ENCODE assay signal across 10 mouse cellular contexts in the genomic region with DNA sequence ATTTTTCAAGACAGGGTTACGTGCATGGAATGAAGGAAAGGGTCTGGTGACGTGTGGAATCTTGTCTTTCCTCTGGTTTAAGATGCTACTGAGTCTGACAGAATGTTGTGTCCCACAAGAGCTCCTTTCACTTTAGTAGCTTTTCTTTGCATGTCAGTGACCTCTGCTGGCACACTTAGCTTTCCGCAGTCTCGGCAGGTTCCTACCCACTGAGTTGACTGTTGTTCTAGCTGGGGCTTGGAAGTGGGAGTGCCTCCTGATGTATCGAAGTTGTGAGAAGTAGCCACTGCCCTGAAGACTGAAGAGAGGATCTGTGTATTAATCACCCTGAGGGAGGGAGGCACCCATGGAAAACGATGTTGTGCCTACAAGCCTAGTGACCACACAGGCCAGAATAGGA. TPM values are rescaled to one million over a fixed set of nuclear protein-coding genes. Genes with fewer than 3 reads are reported as not detected.
A peak's percentile ranks its signal among the peaks of the same experiment; 100 is the strongest.
DNase-seq lines count a peak whose midpoint lies in the region; ATAC-seq and TF ChIP-seq lines count a peak whose summit lies in the region.
"Had no signal": no experiment of that assay in that cellular context is flagged by ENCODE, and none has a peak within 500 bp of the region (broad histone marks: within the 10 kb centered on the region; RNA-seq: fewer than 3 reads in every experiment).

No protein-coding gene starts in this region.

- 39% methylated on average over 6 of the region's 6 CpGs for WGBS in midbrain, embryonic 14.5 days
- 39% methylated on average over 6 of the region's 6 CpGs for WGBS in midbrain, embryonic 11.5 days
- WGBS in lung, adult 2 months, result 22% methylated on average over 6 of the region's 6 CpGs

- no peak for TF ChIP-seq POLR2A in lung, adult 2 months (IDR thresholded peaks at IDR 0.05; ENCODE audit: borderline replicate concordance, extremely low read depth, low read depth, low read length)

- no peak overlapping the region for H3K9ac ChIP-seq in midbrain, embryonic 14.5 days (replicated peaks; ENCODE audit: low read length)
- H3K9ac ChIP-seq in midbrain, embryonic 11.5 days (ENCODE audit: low read length), result no peak overlapping the region

- peak; percentile 6 to 23 for DNase-seq in frontal cortex, postnatal 14 days (ENCODE audit: low spot score in 2 of 2)
- DNase-seq in midbrain, embryonic 14.5 days, result peak; percentile 1
- no peak for DNase-seq in midbrain, embryonic 11.5 days (ENCODE audit: low spot score, missing footprints)
- DNase-seq in cerebellum, adult 18-20 months, result peak; percentile 12 to 27
- DNase-seq in lung, adult 2 months, result peak; percentile 31
- no peak for DNase-seq in MN1 (ENCODE audit: low spot score)
- no peak for DNase-seq in neural tube, embryonic 10.5 days (ENCODE audit: extremely low spot score, low spot score)

- no peaks in the 10 kb centered on the region for H3K36me3 ChIP-seq in midbrain, embryonic 14.5 days (ENCODE audit: control insufficient read depth, insufficient read depth, low read length)
- H3K36me3 ChIP-seq in midbrain, embryonic 11.5 days (ENCODE audit: control insufficient read depth, insufficient read depth, low read length), result no peaks in the 10 kb centered on the region

- H3K4me1 ChIP-seq in midbrain, embryonic 14.5 days (ENCODE audit: control insufficient read depth, insufficient read depth, low read length), result no peaks in the 10 kb centered on the region
- no peaks in the 10 kb centered on the region for H3K4me1 ChIP-seq in midbrain, embryonic 11.5 days (ENCODE audit: control insufficient read depth, insufficient read depth, low read length)
- H3K4me1 ChIP-seq in lung, adult 2 months (ENCODE audit: control insufficient read depth, insufficient read depth, low read length), result no peaks in the 10 kb centered on the region

- TF ChIP-seq CTCF in lung, adult 2 months (IDR thresholded peaks at IDR 0.05; ENCODE audit: insufficient read depth, low read length), result peak; percentile 46; the same call in 1 of the 2 replicates

- H3K4me3 ChIP-seq in midbrain, embryonic 14.5 days (replicated peaks; ENCODE audit: low read depth, low read length), result no peak overlapping the region
- no peak overlapping the region for H3K4me3 ChIP-seq in midbrain, embryonic 11.5 days (ENCODE audit: low read depth, low read length)
- H3K4me3 ChIP-seq in lung, adult 2 months (replicated peaks; ENCODE audit: extremely low read depth, low read depth, low read length), result no peak overlapping the region

- H3K27ac ChIP-seq in midbrain, embryonic 14.5 days (replicated peaks; ENCODE audit: low read depth, low read length), result no peak overlapping the region
- no peak overlapping the region for H3K27ac ChIP-seq in midbrain, embryonic 11.5 days (ENCODE audit: low read depth, low read length)

- H3K27me3 ChIP-seq in midbrain, embryonic 14.5 days (ENCODE audit: control insufficient read depth, insufficient read depth, low read length), result no peaks in the 10 kb centered on the region
- no peaks in the 10 kb centered on the region for H3K27me3 ChIP-seq in midbrain, embryonic 11.5 days (ENCODE audit: control insufficient read depth, insufficient read depth, low read length)

- H3K9me3 ChIP-seq in midbrain, embryonic 14.5 days (ENCODE audit: control insufficient read depth, low read length), result no peaks in the 10 kb centered on the region
- H3K9me3 ChIP-seq in midbrain, embryonic 11.5 days (ENCODE audit: control insufficient read depth, low read length), result no peaks in the 10 kb centered on the region

- no peak overlapping the region for H3K4me2 ChIP-seq in midbrain, embryonic 14.5 days (ENCODE audit: low read length)
- H3K4me2 ChIP-seq in midbrain, embryonic 11.5 days, result no peak overlapping the region

- no peak for ATAC-seq in frontal cortex, adult (ENCODE audit: low TSS enrichment)
- no peak for ATAC-seq in midbrain, embryonic 14.5 days (ENCODE audit: low FRiP score, low TSS enrichment)
- ATAC-seq in midbrain, embryonic 11.5 days (ENCODE audit: low FRiP score), result no peak

RNA-seq across cellular contexts. Expression of gene Gjc3, which starts 11.7 kb away (rescaled TPM):
- 0.13 and 0.43 TPM in 2 replicates for polyA plus RNA-seq in midbrain, embryonic 14.5 days (2014; fragmentation: Nextera tagmentation; extraction: Ambion mirVana)
- polyA plus RNA-seq in midbrain, embryonic 11.5 days (2014; fragmentation: Nextera tagmentation; extraction: Ambion mirVana), result not detected in 2 replicates
- polyA plus RNA-seq in lung, adult 2 months (2012; rRNA removed), result 0.03 and 0.33 TPM in 2 replicates

RNA-seq across cellular contexts. Expression of gene Cyp3a13, which starts 29.8 kb away (rescaled TPM):
- polyA plus RNA-seq in midbrain, embryonic 14.5 days (2014; fragmentation: Nextera tagmentation; extraction: Ambion mirVana), result not detected in 2 replicates
- not detected in 2 replicates for polyA plus RNA-seq in midbrain, embryonic 11.5 days (2014; fragmentation: Nextera tagmentation; extraction: Ambion mirVana)
- 0.71 and 1.2 TPM in 2 replicates for polyA plus RNA-seq in lung, adult 2 months (2012; rRNA removed)
- polyA plus RNA-seq: embryonic facial prominence, embryonic 14.5 days had no signal

RNA-seq across cellular contexts. Expression of gene Azgp1, which starts 30.1 kb away (rescaled TPM):
- not detected in 2 replicates for polyA plus RNA-seq in midbrain, embryonic 14.5 days (2014; fragmentation: Nextera tagmentation; extraction: Ambion mirVana)
- not detected in 2 replicates for polyA plus RNA-seq in midbrain, embryonic 11.5 days (2014; fragmentation: Nextera tagmentation; extraction: Ambion mirVana)
- polyA plus RNA-seq in lung, adult 2 months (2012; rRNA removed), result 1.1 and 1.2 TPM in 2 replicates
- polyA plus RNA-seq: intestine, embryonic 14.5 days had no signal

Comparison
In these comparisons a context has a peak if more than half of its experiments do, and no peak if none do; other contexts are left out.
1. DNase-seq: peak in frontal cortex, postnatal 14 days (2 of 2), midbrain, embryonic 14.5 days (single experiment), cerebellum, adult 18-20 months (2 of 2) and lung, adult 2 months (single experiment); none in midbrain, embryonic 11.5 days (single experiment), MN1 (single experiment) and neural tube, embryonic 10.5 days (single experiment).